8 mouse cellular contexts compared by ENCODE assay signal in the genomic region with DNA sequence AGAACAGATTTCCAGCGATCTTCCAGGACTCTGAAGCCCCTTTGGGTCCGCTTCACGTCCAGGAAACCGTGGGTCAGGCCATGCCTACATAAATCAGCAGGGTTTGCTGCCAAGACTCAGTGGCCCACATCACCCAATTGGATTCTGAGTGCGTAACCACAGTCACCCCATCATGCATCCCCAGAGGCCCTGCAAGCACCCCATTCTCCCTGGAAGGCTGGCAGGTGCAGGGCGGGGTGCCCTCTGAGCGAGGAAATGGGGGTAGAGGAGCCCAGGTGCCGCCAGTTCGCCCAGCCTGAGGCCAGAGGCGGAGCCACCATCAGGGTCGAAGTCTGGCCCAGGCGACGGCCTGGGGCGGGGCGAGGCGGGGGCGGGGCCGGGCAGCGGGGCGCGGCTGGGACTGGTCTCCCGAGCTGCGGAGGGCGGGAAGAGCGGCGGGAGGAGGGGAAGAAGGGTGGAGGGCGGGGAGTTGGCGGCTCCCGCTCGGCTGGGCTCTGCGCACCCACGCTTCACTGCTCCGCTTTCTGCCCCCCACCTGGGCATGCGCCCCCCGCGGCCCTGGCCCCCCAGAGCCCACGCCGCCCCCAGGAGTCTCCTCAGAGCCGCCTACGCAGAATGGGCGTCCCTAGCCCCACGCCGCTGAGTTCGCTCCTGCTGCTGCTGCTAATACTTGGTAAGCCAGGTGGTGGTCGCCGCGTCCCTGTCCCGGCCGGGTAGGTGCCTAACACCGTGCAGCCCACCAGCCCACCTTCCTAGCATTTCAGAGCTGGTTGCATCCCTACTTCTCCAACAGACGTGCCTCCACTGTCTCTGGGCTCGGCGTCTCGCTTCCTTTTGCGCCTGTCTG. TPM values are rescaled to one million over a fixed set of nuclear protein-coding genes. Genes with fewer than 3 reads are reported as not detected.
DNase-seq lines count a peak whose midpoint lies in the region; ATAC-seq lines count a peak whose summit lies in the region.

No protein-coding gene starts in this region.

- intact Hi-C loops in left cerebral cortex, postnatal 4 days (cut with DNase I): loop anchor here (5.0 to 10.0 kb wide), 2 partner anchors 150 to 187 kb away; partner anchors contain the start of gene Pex19

- peak; percentile 92 to 93 for DNase-seq in cerebellum, postnatal 14 days
- peak; percentile 84 for DNase-seq in gastrocnemius, adult 18-20 months (ENCODE audit: low spot score)
- DNase-seq in left cerebral cortex, postnatal 4 days: peak; percentile 89
- DNase-seq in midbrain, embryonic 10.5 days (ENCODE audit: low spot score): peak; percentile 91
- peak; percentile 76 for DNase-seq in right cerebral cortex, postnatal 4 days
- peak; percentile 95 for DNase-seq in yolk sac, embryonic 10.5 days (ENCODE audit: low spot score)

- peak overlapping the region; percentile 46 for H3K9ac ChIP-seq in hindbrain, embryonic 15.5 days

- H3K9me3 ChIP-seq in hindbrain, embryonic 15.5 days: no peaks in the 10 kb centered on the region
- H3K9me3 ChIP-seq in midbrain, embryonic 10.5 days (replicated peaks): no peaks in the 10 kb centered on the region

- peak overlapping the region; percentile 64 for H3K4me2 ChIP-seq in hindbrain, embryonic 15.5 days

- peak overlapping the region; percentile 72 for H3K27ac ChIP-seq in hindbrain, embryonic 15.5 days (replicated peaks)
- peak overlapping the region; percentile 91 for H3K27ac ChIP-seq in midbrain, embryonic 10.5 days (replicated peaks)

- peak overlapping the region; percentile 52 for H3K4me3 ChIP-seq in hindbrain, embryonic 15.5 days
- peak overlapping the region; percentile 84 for H3K4me3 ChIP-seq in midbrain, embryonic 10.5 days

- H3K27me3 ChIP-seq in hindbrain, embryonic 15.5 days: no peaks in the 10 kb centered on the region
- H3K27me3 ChIP-seq in midbrain, embryonic 10.5 days (ENCODE audit: low read depth, poor library complexity, severe bottlenecking): peaks cover 39% of the 10 kb centered on the region

- peak; percentile 51 for ATAC-seq in activated CD4-positive, CD25-positive, alpha-beta regulatory T cell, adult 4 months
- ATAC-seq in hindbrain, embryonic 15.5 days (ENCODE audit: low FRiP score, low read depth): peak; percentile 71

- peaks cover 43% of the 10 kb centered on the region for H3K4me1 ChIP-seq in hindbrain, embryonic 15.5 days (replicated peaks)
- peaks cover 72% of the 10 kb centered on the region for H3K4me1 ChIP-seq in midbrain, embryonic 10.5 days

- under 1% methylated on average over 42 of the region's 55 CpGs for WGBS in hindbrain, embryonic 15.5 days
- WGBS in midbrain, embryonic 10.5 days: under 1% methylated on average over 41 of the region's 55 CpGs

- H3K36me3 ChIP-seq in hindbrain, embryonic 15.5 days: no peaks in the 10 kb centered on the region
- peaks cover 12% of the 10 kb centered on the region for H3K36me3 ChIP-seq in midbrain, embryonic 10.5 days

RNA-seq across cellular contexts. Expression of gene Atp1a2, which starts 14.3 kb away (rescaled TPM):
- under 1 TPM; 0.08 to 0.12 TPM for polyA plus RNA-seq in activated CD4-positive, CD25-positive, alpha-beta regulatory T cell, adult 4 months (2017; shearing (Covaris generic))
- 1,000 to 10,000 TPM in 1 of 2 experiments, 100 to 1,000 TPM in 1; 896 to 1,049 TPM for total RNA-seq in gastrocnemius, adult 18-20 months (2021)
- 74.3 and 75.8 TPM in 2 replicates for polyA plus RNA-seq in hindbrain, embryonic 15.5 days (2015; fragmentation: Nextera tagmentation; extraction: Ambion mirVana)
- total RNA-seq in left cerebral cortex, postnatal 4 days (2021): 100 to 1,000 TPM; 211 to 226 TPM
- 3.0 and 4.3 TPM in 2 replicates for polyA plus RNA-seq in midbrain, embryonic 10.5 days (2016; fragmentation: Nextera tagmentation; extraction: Ambion mirVana)

RNA-seq across cellular contexts. Expression of gene Kcnj9, which starts 17.0 kb away (rescaled TPM):
- polyA plus RNA-seq in activated CD4-positive, CD25-positive, alpha-beta regulatory T cell, adult 4 months (2017; shearing (Covaris generic)): under 1 TPM in 1 of 2 experiments, not detected in 1; 0.08 TPM
- total RNA-seq in gastrocnemius, adult 18-20 months (2021): not detected
- 4.1 and 4.3 TPM in 2 replicates for polyA plus RNA-seq in hindbrain, embryonic 15.5 days (2015; fragmentation: Nextera tagmentation; extraction: Ambion mirVana)
- 10 to 100 TPM; 23.5 to 27.4 TPM for total RNA-seq in left cerebral cortex, postnatal 4 days (2021)
- polyA plus RNA-seq in midbrain, embryonic 10.5 days (2016; fragmentation: Nextera tagmentation; extraction: Ambion mirVana): 0.23 and 0.61 TPM in 2 replicates

RNA-seq across cellular contexts. Expression of gene Kcnj10, which starts 28.9 kb away (rescaled TPM):
- under 1 TPM in 1 of 2 experiments, not detected in 1; 0.15 TPM for polyA plus RNA-seq in activated CD4-positive, CD25-positive, alpha-beta regulatory T cell, adult 4 months (2017; shearing (Covaris generic))
- under 1 TPM; 0.05 to 0.17 TPM for total RNA-seq in gastrocnemius, adult 18-20 months (2021)
- 2.9 and 3.0 TPM in 2 replicates for polyA plus RNA-seq in hindbrain, embryonic 15.5 days (2015; fragmentation: Nextera tagmentation; extraction: Ambion mirVana)
- total RNA-seq in left cerebral cortex, postnatal 4 days (2021): 10 to 100 TPM; 20.4 to 21.3 TPM
- polyA plus RNA-seq in midbrain, embryonic 10.5 days (2016; fragmentation: Nextera tagmentation; extraction: Ambion mirVana): 0.46 and 0.75 TPM in 2 replicates

RNA-seq across cellular contexts. Expression of gene Igsf8, which starts 50.7 kb away (rescaled TPM):
- 1 to 10 TPM; 3.4 to 3.8 TPM for polyA plus RNA-seq in activated CD4-positive, CD25-positive, alpha-beta regulatory T cell, adult 4 months (2017; shearing (Covaris generic))
- total RNA-seq in gastrocnemius, adult 18-20 months (2021): 10 to 100 TPM in 1 of 2 experiments, 1 to 10 TPM in 1; 7.6 to 10.6 TPM
- 75.3 and 79.0 TPM in 2 replicates for polyA plus RNA-seq in hindbrain, embryonic 15.5 days (2015; fragmentation: Nextera tagmentation; extraction: Ambion mirVana)
- total RNA-seq in left cerebral cortex, postnatal 4 days (2021): 100 to 1,000 TPM; 157 to 165 TPM
- polyA plus RNA-seq in midbrain, embryonic 10.5 days (2016; fragmentation: Nextera tagmentation; extraction: Ambion mirVana): 50.2 and 62.4 TPM in 2 replicates

RNA-seq across cellular contexts. Expression of gene Atp1a4, which starts 53.9 kb away (rescaled TPM):
- not detected for polyA plus RNA-seq in activated CD4-positive, CD25-positive, alpha-beta regulatory T cell, adult 4 months (2017; shearing (Covaris generic))
- total RNA-seq in gastrocnemius, adult 18-20 months (2021): under 1 TPM; 0.40 to 0.43 TPM
- polyA plus RNA-seq in hindbrain, embryonic 15.5 days (2015; fragmentation: Nextera tagmentation; extraction: Ambion mirVana): 0.05 and 0.06 TPM in 2 replicates
- total RNA-seq in left cerebral cortex, postnatal 4 days (2021): under 1 TPM in 1 of 2 experiments, not detected in 1; 0.58 TPM
- polyA plus RNA-seq in midbrain, embryonic 10.5 days (2016; fragmentation: Nextera tagmentation; extraction: Ambion mirVana): not detected in 2 replicates

Comparison
In these comparisons a context has a peak if more than half of its experiments do, and no peak if none do; other contexts are left out.
1. Peak in every context shown above with its lines: DNase-seq, ATAC-seq, H3K4me3 ChIP-seq and H3K27ac ChIP-seq.
2. RNA of gene Atp1a2, which starts 14.3 kb away (polyA plus RNA-seq): 74.3 to 75.8 TPM in hindbrain, embryonic 15.5 days; 3.0 to 4.3 TPM in midbrain, embryonic 10.5 days and 0.08 to 0.12 TPM in activated CD4-positive, CD25-positive, alpha-beta regulatory T cell, adult 4 months; every median in the first group is over 10 times any median in the second.